Mouse (Mus musculus): ENCODE measurements around the gene Acadvl. TPM values are rescaled to one million over a fixed set of nuclear protein-coding genes. Genes with fewer than 3 reads are reported as not detected.

Acadvl gene
- polyA plus RNA-seq, 1 experiment: 87.8 TPM

DNA sequence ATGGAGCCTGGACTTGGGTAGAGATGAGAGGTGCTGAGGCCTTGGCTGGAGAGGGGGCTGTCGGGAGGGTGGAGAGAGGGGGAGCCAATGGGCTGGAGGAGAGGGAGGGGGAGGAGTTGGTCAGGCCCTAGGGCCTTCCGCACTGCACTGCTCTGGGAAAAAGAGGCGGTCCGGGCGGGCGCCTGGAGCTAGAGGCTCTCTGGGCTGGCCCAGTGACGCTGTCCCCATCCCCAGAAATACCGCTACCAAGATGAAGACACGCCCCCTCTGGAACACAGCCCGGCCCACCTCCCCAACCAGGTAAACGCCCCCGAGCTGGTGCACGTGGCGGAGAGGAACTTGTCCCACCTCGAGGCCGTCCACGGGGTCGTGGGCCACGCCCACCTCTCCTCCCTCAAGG lies 11.5 kb upstream of the Acadvl start:
- H3K4me3 ChIP-seq (ENCODE audit: insufficient read depth, poor library complexity, severe bottlenecking): no peak overlapping the region
- no peak overlapping the region for H3ac ChIP-seq (ENCODE audit: control insufficient read depth, insufficient read length, low read depth)
- peaks cover 36% of the 10 kb centered on the region for H3K79me3 ChIP-seq (ENCODE audit: low read depth)
- H3K36me3 ChIP-seq (ENCODE audit: control insufficient read depth, insufficient read depth): peaks cover 10% of the 10 kb centered on the region
- H3K27me3 ChIP-seq (ENCODE audit: control insufficient read depth, insufficient read depth, insufficient read length): no peaks in the 10 kb centered on the region
- peaks cover 81% of the 10 kb centered on the region for H3K79me2 ChIP-seq (ENCODE audit: control insufficient read depth, insufficient read depth)
- TF ChIP-seq MYOD1 (IDR thresholded peaks at IDR 0.05; ENCODE audit: control insufficient read depth, insufficient read length, low read depth) (no peak), USF1 (IDR thresholded peaks at IDR 0.05; ENCODE audit: low read depth) (no peak), CEBPB (IDR thresholded peaks at IDR 0.05; ENCODE audit: low read depth) (no peak), MYOG (IDR thresholded peaks at IDR 0.05; ENCODE audit: control insufficient read depth, extremely low read depth, insufficient read length) (no peak), FOSL1 (IDR thresholded peaks at IDR 0.05; ENCODE audit: insufficient read depth, low read length, poor library complexity, severe bottlenecking) (no peak), MAX (IDR thresholded peaks at IDR 0.05) (no peak), CTCF (IDR thresholded peaks at IDR 0.05; ENCODE audit: control insufficient read depth, insufficient read depth, insufficient read length) (no peak)

DNA sequence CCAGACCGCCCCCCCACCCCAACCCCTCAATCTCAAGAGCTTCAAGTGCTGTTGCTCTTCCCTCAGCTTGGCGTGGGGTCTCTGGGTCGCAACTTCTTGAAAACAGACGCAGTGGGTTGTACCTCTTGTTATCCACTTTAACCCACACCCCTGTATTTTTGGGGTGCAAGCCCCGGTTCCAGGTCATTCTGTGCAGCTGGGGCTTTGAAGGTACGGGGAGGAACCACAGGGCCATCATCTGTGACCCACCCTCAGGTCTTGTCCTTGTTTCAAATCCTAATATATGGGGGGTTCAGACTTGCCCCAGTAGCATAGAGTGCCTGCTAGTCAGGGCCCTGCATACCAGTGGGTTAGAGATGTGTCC lies 8.9 kb upstream of the Acadvl start:
- H3K27me3 ChIP-seq (ENCODE audit: control insufficient read depth, insufficient read depth, insufficient read length): no peaks in the 10 kb centered on the region
- no peak overlapping the region for H3K4me3 ChIP-seq (ENCODE audit: insufficient read depth, poor library complexity, severe bottlenecking)
- no peak overlapping the region for H3ac ChIP-seq (ENCODE audit: control insufficient read depth, insufficient read length, low read depth)
- no peaks in the 10 kb centered on the region for H3K36me3 ChIP-seq (ENCODE audit: control insufficient read depth, insufficient read depth)
- H3K79me2 ChIP-seq (ENCODE audit: control insufficient read depth, insufficient read depth): peaks cover 93% of the 10 kb centered on the region
- peaks cover 46% of the 10 kb centered on the region for H3K79me3 ChIP-seq (ENCODE audit: low read depth)
- TF ChIP-seq MAX (IDR thresholded peaks at IDR 0.05): no peak
- no peak for TF ChIP-seq MYOG (IDR thresholded peaks at IDR 0.05; ENCODE audit: control insufficient read depth, extremely low read depth, insufficient read length)
- TF ChIP-seq MYOD1 (IDR thresholded peaks at IDR 0.05; ENCODE audit: control insufficient read depth, insufficient read length, low read depth): no peak
- no peak for TF ChIP-seq FOSL1 (IDR thresholded peaks at IDR 0.05; ENCODE audit: insufficient read depth, low read length, poor library complexity, severe bottlenecking)
- no peak for TF ChIP-seq USF1 (IDR thresholded peaks at IDR 0.05; ENCODE audit: low read depth)
- no peak for TF ChIP-seq CTCF (IDR thresholded peaks at IDR 0.05; ENCODE audit: control insufficient read depth, insufficient read depth, insufficient read length)
- TF ChIP-seq CEBPB (IDR thresholded peaks at IDR 0.05; ENCODE audit: low read depth): no peak

DNA sequence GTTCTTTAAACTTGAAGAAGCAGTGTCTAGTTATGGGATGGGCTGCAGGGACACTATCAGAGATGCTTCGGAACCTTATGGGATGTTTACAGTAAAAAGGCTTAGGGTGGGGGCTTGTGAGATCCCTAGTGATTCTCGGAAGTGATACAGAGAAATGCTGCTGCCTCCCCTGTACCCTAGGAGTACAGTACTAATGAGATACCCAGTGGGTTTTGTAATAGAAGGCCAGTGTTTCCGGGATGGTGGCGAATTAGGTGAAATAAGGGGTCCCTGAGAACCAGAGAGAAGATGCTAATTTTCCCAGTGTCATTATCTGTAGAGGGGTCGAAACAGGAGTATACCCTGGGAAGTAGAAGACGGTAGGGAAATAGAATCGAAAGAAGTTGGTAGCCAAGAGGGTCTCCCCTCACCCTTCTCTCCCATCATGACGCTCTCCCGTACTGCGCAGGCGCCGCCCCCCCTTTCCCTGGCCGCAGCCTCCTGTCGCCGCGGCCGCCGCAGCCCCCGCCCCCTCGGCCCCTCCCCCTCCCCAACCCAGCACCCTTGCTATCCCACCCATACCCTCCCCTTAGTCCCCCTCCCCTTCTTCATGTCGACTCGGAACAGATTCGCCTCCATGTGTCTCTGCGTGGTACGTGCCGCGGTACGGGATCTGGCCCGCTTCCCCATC lies 8.4 kb upstream of the Acadvl start:
- Histone ChIP-seq H3K4me3 (ENCODE audit: insufficient read depth, poor library complexity, severe bottlenecking) (no peak overlapping the region), H3K27me3 (ENCODE audit: control insufficient read depth, insufficient read depth, insufficient read length) (no peaks in the 10 kb centered on the region), H3ac (ENCODE audit: control insufficient read depth, insufficient read length, low read depth) (no peak overlapping the region), H3K36me3 (ENCODE audit: control insufficient read depth, insufficient read depth) (no peaks in the 10 kb centered on the region), H3K79me2 (ENCODE audit: control insufficient read depth, insufficient read depth) (peaks cover 98% of the 10 kb centered on the region), H3K79me3 (ENCODE audit: low read depth) (peaks cover 51% of the 10 kb centered on the region)
- TF ChIP-seq MYOD1 (IDR thresholded peaks at IDR 0.05; ENCODE audit: control insufficient read depth, insufficient read length, low read depth): no peak
- no peak for TF ChIP-seq MYOG (IDR thresholded peaks at IDR 0.05; ENCODE audit: control insufficient read depth, extremely low read depth, insufficient read length)
- TF ChIP-seq USF1 (IDR thresholded peaks at IDR 0.05; ENCODE audit: low read depth): no peak
- no peak for TF ChIP-seq CTCF (IDR thresholded peaks at IDR 0.05; ENCODE audit: control insufficient read depth, insufficient read depth, insufficient read length)
- TF ChIP-seq CEBPB (IDR thresholded peaks at IDR 0.05; ENCODE audit: low read depth): no peak
- TF ChIP-seq MAX (IDR thresholded peaks at IDR 0.05): no peak
- no peak for TF ChIP-seq FOSL1 (IDR thresholded peaks at IDR 0.05; ENCODE audit: insufficient read depth, low read length, poor library complexity, severe bottlenecking)

DNA sequence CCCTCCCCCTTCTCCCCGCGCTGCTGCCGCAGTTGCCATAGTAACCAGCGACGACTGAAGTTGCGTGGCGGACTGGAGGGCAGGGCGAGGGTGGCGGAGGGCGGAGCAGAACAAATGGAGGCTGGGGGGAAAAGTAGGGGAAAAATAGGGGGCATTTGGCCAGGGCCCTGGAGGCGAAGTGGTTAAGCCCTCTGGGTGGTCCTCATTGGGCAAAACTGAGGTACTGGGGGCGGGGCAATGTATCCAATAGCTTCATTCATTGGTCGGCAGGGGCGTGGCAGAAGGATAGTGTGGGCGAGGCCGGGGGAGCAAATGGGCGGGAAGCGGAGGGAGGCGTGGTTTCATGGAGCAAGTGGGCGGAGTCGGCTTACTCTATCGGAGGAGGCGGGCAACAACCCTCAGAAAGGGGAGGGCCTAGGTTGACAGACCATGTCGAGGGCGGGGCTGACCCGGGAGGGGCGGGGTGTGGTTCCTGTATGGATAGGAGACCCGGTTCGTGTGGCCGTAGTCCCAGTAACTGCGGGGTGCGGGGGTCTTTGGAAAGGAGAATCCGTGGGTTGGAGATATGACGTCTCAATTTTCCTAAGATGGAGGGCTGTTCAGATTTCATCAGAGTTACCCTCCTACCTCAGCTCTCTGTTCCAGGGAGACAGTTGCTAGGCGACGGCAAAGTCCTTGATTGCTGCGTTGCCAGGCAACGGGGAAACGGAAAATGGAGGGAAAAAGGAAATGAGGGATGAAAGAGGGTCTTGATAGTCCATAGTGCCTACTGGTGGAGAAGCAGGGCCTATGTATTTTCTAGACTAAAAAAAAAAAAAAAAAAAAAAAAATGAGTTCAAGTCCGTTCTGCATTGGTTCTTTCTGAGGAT lies 6.3 kb upstream of the Acadvl start:
- Histone ChIP-seq H3K79me2 (ENCODE audit: control insufficient read depth, insufficient read depth) (peaks cover 82% of the 10 kb centered on the region), H3K27me3 (ENCODE audit: control insufficient read depth, insufficient read depth, insufficient read length) (no peaks in the 10 kb centered on the region)
- peak; percentile 46 for TF ChIP-seq MAX (IDR thresholded peaks at IDR 0.05)
- TF ChIP-seq MYOG (IDR thresholded peaks at IDR 0.05; ENCODE audit: control insufficient read depth, extremely low read depth, insufficient read length): no peak
- no peak for TF ChIP-seq CEBPB (IDR thresholded peaks at IDR 0.05; ENCODE audit: low read depth)

DNA sequence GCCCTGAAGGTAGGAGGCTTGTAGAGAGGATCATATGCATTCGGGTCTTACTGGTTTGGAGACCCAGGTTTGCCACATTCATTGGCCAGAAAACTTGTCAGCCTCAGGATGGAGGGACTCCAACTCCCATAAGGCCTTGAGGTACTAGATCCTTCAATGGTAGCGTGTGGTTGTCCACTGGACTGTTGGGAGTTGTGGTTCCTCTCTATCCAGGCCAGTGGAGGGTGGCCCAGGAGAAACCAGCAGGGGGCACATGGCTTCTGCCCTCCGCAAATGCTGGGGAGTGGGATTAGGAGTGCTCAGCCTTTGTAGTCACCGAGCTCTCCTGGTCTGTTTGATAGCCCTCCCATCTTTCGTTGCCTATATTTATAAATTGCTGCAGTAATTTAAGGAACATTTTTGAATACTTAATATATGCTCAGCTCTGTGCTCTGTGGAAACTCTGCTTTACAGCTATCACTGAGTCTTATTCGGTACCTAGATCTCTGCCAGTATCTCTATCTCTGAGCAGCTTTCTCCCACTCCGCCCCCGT lies 5.6 kb upstream of the Acadvl start:
- H3K4me3 ChIP-seq (ENCODE audit: insufficient read depth, poor library complexity, severe bottlenecking): peak overlapping the region; percentile 34
- no peaks in the 10 kb centered on the region for H3K36me3 ChIP-seq (ENCODE audit: control insufficient read depth, insufficient read depth)
- H3K79me2 ChIP-seq (ENCODE audit: control insufficient read depth, insufficient read depth): peaks cover 75% of the 10 kb centered on the region
- H3K79me3 ChIP-seq (ENCODE audit: low read depth): peaks cover 45% of the 10 kb centered on the region
- no peaks in the 10 kb centered on the region for H3K27me3 ChIP-seq (ENCODE audit: control insufficient read depth, insufficient read depth, insufficient read length)
- TF ChIP-seq CTCF (IDR thresholded peaks at IDR 0.05; ENCODE audit: control insufficient read depth, insufficient read depth, insufficient read length) (peak; percentile 46), MYOD1 (IDR thresholded peaks at IDR 0.05; ENCODE audit: control insufficient read depth, insufficient read length, low read depth) (no peak), FOSL1 (IDR thresholded peaks at IDR 0.05; ENCODE audit: insufficient read depth, low read length, poor library complexity, severe bottlenecking) (no peak), CEBPB (IDR thresholded peaks at IDR 0.05; ENCODE audit: low read depth) (no peak), MYOG (IDR thresholded peaks at IDR 0.05; ENCODE audit: control insufficient read depth, extremely low read depth, insufficient read length) (no peak), MAX (IDR thresholded peaks at IDR 0.05) (no peak), USF1 (IDR thresholded peaks at IDR 0.05; ENCODE audit: low read depth) (no peak)
- peak overlapping the region; percentile 52 for H3ac ChIP-seq (ENCODE audit: control insufficient read depth, insufficient read length, low read depth)

More for the DNA sequence above, 6.3 kb upstream of the Acadvl start:
- Histone ChIP-seq H3K36me3 (ENCODE audit: control insufficient read depth, insufficient read depth) (no peaks in the 10 kb centered on the region), H3K4me3 (ENCODE audit: insufficient read depth, poor library complexity, severe bottlenecking) (peak overlapping the region; percentile 34), H3K79me3 (ENCODE audit: low read depth) (peaks cover 50% of the 10 kb centered on the region), H3ac (ENCODE audit: control insufficient read depth, insufficient read length, low read depth) (no peak overlapping the region)

Data from C2C12 (cell line).